Mouse (Mus musculus) CH12F3 (cell line): ENCODE results near the gene Rfk.

Source experiments
- in situ Hi-C: fragments of 300-500 bp; cut with MboI; formaldehyde crosslinking; loops from 2 replicates; pipeline ENCODE4 v1.14.3; 2020; ENCODE audit warnings: low sequenced_read_pairs

Gene Rfk

DNA sequence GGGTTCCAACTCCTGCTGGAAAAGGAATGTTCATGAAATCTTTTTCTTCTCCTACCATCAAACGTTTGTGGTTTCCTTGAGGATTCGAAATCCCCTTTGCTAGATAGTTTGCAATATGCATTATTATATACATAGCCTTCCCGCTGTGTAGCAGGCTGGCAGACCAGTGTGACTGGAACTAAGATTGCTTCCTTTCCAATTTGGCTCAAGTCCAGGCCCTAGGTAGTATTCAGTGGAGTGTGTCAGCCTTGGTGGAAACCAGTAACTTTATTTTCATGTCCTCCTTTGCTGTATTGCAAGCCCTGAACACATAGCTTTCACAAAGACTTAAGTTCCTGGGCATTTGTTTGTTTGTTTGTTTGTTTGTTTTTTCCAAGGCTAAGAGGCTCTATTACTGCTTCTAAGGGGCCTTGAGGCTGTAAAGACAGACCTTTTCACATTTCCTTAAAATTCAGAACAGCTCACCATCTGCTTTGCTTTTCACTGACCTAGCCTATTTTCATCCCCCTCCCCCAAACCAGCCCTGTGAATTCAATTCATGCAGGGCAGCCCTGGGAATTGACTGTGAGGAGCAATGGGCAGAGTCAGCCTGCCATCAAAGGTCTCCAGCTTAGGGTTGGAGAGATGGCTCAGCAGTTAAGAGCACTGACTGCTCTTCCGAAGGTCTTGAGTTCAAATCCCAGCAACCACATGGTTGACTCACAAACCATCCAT lies 45.8 kb downstream of the Rfk start:
- in situ Hi-C loops: no loop called here

DNA sequence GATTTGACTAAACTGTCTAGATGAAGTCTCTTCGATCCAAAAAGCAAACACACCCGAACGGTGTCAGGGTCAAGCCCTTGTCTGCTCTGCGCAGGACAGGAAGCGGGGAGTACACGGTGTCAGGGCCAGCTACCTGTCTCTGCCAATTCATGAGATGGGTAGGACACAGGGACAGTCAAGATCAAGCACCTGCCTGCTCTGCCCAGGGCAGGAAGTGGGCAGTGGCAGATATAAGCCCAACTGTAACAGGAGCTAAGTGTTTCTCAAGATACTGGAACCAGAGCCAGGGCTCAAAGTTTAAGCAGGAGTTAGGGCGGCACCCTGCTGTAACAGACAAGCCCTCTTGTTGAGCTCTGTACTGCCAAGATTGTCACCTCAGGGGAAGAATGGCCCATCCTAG lies 49.7 kb downstream of the Rfk start:
- in situ Hi-C loops: no loop called here
